Mouse (Mus musculus) testis, adult 2 months (tissue): ENCODE results near the gene Znrd1as.

ENCODE experiments used
- CTCF ChIP-seq: fragments of 200-500 bp; IDR thresholded peaks from 2 replicates; pipeline ENCODE4 v1.5.1; 2012; ENCODE audit warnings: low read depth, mild to moderate bottlenecking, inconsistent platforms, low read length, moderate library complexity; ENCODE audit not compliant: control insufficient read depth, insufficient read depth, insufficient replicate concordance
- POLR2A ChIP-seq: fragments of 200-500 bp; IDR thresholded peaks from 2 replicates; pipeline ENCODE4 v1.6.1; 2012; ENCODE audit warnings: low read depth, mild to moderate bottlenecking, inconsistent platforms, low read length, moderate library complexity; ENCODE audit not compliant: control insufficient read depth

DNA sequence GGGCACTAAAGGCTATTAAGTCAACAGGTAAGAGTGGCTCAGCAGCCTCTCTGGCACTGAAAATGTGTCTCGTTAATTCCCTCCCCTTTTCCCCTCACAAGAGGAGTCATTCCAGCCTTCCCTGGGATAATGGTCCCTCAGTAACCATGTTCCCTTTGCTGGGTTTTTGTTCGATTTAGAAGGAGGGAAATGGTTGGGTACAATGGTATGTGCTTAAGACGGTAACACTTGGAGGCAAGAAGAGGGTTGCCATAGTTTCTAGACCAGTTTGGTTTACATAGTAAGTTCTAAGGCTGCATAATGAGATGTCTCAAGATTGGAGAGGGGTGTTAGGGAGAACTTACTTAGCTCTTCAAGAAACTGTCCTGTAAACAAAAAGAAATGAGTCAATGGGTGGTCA, 53.3 kb downstream of the Znrd1as start:
- TF ChIP-seq CTCF (no peak), POLR2A (no peak)
